Mouse (Mus musculus) erythroblast, adult 5-6 weeks (primary cell): Measurements from ENCODE around the gene Cdc6. TPM values are rescaled to one million over a fixed set of nuclear protein-coding genes. Genes with fewer than 3 reads are reported as not detected.

ENCODE experiments used
- ATAC-seq: replicated peaks from 2 replicates; pipeline ENCODE4 v1.8.0; 2016; ENCODE audit warnings: moderate number of reproducible peaks, mild to moderate bottlenecking, moderate TSS enrichment, inconsistent platforms; ENCODE audit not compliant: poor library complexity, low FRiP score, severe bottlenecking
- total RNA-seq, 2 experiments: library from RNA; stranded (forward) in 1 of 2; stranded (reverse) in 1 of 2; fragments of 150-400 nt in 1 of 2; fragments of 200-764, 138-1000 nt in 1 of 2; gene quantifications; 2 replicates each; pipeline versions ENCODE4 v1.2.3 to v1.2.4; 2015 to 2017; ENCODE audit warnings: low replicate concordance in 2 of 2

Gene Cdc6
- total RNA-seq, 2 experiments from 2014 or later, result 20.0 to 46.7 TPM

GRCm38 (mm10) chr11:98955707-98956235 lies 48.2 kb downstream of the Cdc6 start:
- no peak for ATAC-seq

DNA sequence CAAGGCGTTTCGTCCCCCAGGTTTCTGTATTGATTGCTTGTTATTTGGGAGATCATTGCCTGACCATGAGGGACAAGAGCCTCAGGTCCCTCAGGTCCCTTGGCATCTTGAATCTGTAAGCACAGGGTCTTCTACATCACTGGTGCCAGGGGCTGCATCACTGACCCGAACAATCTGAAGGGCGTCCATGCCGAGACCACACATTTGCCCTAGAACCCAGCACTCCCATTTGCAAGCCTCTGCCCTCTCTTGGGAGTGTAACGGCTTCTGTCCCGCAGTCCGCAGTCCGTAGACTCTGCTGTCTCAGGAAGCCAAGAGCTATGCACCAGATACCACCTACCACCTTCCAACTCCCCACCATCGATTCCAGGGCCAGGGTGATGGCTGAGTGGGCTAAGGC lies 48.7 kb downstream of the Cdc6 start:
- no peak for ATAC-seq

- ATAC-seq, result peak; percentile 81
These were observed 52.1 kb downstream of the Cdc6 start for GRCm38 (mm10) chr11:98959437-98960312.

DNA sequence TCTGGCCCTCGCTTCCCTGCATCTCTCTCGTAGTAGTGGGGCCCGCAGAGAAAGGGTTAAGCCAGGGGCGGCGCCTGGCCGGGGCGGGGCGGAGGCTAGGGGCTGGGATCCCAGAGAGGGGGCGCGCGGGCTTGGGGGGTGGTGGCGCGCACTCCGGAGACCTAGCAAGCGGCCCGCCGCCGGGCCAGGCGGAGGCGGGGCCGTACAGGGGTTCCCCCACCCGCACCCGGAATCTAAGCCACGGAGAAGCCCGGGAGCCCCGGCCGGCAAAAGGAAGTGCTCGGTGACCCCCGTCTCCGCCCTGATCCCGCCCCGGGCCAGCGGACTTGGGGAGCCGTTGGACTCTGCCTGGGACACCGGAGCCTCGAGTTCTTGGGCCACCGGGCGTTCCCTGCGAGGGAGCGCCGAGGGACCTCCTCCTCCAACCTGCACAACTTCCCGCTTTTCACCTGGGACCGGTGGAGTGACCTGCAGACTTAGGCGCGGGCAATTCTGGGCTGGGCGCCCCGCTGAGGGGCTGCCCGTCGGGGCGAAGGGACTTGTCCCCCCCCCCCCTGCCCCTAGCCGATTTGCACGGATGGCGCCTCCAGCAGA lies 52.8 kb downstream of the Cdc6 start:
- ATAC-seq, result no peak

DNA sequence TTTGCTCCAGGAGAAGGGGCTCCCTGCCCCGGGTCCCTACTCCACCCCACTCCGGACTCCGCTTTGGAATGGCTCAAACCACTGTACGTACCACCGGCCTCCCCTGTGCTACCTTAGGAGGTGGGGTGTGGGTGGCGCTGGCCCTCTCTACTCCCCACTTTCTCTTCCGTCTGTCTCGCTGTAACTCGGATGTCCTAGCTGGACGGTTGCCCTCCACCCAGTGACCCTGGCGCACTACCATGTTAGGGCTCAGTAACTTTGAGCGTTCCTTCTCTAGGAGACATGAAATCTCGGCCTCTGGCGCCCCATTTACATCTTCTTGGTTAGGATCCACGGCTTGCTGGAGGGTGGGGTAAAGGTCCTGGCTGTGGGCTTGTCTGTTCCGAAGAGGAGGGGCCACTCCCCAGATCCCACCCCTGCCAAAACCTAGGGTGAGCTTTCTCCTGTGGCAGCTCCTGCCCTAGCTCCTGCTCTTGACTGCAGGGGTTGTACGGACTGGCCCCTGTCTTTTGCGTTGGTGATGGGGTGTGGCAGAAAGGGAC lies 53.5 kb downstream of the Cdc6 start:
- no peak for ATAC-seq

- ATAC-seq, result no peak
These were observed 54.2 kb downstream of the Cdc6 start for GRCm38 (mm10) chr11:98961766-98962165.

DNA sequence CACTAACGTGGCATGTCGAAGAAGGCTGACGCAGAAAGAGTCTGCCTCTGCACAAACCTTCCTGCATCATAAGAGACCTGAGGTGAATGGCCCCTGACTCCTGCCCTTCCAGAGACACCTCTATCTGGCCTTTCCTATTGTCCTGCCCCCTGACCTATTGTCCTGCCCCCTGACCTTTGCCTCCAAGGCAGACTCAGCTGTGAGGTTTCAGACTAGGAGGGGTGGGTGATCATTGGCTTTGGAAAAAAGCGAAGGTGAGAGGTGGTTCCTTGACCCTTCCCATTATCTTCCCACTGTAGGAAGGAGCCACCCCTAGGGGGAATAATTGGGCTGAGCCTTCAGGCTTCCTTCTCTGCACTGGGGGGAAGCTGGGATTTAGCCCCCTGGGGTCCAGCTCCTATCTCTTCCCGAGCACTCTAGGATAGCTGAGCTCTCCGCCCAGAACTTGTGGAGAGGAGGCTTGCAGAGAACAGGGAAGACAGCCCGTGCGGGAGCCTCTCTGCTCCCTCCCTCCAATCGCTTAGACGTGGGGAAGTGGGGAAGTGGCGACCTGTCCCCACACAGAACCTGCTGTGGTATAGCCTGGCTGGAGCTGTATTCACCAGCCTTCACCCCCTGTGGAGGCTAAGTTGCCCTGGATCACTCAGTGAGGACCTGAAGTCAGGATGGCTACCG lies 55.0 kb downstream of the Cdc6 start:
- no peak for ATAC-seq

GRCm38 (mm10) chr11:98963191-98964021 lies 55.8 kb downstream of the Cdc6 start:
- ATAC-seq, result no peak

DNA sequence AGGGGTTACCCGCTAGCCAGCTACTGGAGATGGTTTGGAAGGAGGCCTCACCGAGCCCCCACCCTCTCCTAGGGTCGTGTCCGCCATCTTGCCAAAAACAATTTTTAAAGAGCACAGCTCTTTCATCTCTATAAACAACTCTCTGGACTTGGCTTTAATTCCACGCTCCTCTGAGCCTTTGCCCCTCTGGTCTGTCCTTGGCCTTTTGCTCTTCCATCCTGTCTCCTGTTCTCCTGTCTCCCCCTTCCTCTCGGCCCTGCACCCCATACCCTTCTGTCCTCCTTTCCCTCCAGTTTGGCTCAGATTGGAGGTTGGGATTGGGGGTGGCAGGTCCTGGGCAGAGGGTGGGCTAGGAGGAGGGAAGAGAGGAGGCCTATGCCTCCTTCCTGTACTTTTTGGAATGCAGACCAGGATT lies 56.6 kb downstream of the Cdc6 start:
- no peak for ATAC-seq

DNA sequence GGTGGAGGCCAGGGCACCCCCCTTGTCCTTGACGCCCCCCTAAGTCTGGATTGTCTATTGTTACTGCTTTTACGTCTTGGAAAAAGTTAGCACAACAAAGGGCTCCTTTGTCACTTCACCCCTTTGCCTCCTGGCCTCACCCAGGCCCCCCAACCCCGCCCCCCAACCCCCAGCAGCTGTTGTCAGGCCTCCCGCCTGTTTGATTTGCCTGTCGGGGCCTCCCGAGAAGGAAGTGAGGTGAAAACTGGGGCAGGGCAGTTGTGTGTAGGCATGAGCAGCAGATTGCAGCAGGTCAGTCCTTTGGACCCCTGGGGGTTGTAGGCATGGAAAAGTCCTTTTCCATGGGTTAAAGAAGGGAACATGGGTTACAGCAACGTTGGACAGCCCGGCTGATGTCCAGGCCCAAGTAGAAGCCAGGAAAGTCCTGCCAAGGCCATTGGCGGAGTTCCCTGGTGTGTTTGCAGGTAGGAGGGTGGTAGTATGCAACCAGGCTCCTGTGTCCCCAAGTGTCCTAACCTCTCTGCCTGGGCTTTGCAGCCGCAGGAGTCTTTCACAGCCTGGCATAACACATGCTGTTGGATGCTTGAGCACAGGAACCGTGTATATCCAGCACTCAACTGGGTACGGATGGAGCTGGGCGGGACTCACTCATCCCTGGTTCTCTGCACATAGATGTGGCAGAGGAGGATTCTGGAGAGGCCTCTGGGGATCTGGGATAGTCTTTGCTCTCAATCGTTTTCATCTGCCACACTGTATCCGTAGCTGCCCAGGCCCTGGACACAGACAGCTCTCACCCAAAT lies 57.2 kb downstream of the Cdc6 start:
- ATAC-seq, result no peak

DNA sequence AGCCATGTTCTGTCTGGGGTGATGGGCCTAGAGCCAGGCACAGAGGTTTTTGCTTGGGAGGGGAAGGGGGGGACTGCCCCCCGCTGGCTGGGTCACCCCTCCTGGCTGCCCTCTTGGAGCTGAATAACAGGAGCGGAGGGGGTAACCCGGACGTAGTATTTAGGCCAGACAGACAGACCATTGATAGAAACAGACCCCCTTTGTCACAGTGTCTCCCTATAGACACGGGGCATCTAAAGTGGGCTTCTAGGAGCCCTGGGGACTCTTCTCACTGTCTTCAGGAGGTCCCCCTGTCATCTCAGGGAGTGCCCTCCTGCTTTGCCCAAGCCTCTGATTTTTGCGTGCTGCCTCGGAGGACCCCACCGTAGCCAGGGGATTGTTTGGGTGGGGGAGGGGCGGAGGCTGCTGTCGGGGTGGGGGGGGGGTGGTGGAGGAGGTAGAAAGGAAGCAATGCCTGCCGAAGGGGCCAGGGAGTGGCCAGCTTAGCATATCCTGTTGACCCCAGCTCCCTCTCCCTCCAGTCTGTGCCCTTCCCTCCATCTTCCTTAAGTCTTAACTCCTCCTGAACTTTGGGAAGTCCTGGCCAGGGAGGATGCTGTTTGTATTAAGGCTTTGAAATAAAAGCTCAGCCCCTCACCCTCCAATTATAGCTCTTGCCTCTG lies 57.9 kb downstream of the Cdc6 start:
- no peak for ATAC-seq

GRCm38 (mm10) chr11:98966499-98967141 lies 59.0 kb downstream of the Cdc6 start:
- no peak for ATAC-seq

DNA sequence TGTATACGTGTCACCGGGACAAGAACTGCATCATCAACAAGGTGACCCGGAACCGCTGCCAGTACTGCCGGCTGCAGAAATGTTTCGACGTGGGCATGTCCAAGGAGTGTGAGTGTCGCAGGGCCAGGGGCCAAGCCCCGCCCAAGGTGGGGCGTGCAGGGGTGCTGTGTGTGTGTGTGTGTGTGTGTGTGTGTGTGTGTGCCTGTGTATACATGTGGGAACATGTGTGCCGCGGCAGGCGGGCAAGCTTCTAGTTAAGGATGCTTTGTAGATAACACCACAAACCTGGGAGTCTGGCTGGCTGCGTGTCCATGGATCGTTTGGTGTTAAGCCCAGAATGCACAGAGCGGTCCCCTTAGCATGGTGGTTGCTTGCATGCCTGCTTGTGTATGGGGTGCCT lies 60.5 kb downstream of the Cdc6 start:
- ATAC-seq, result no peak

DNA sequence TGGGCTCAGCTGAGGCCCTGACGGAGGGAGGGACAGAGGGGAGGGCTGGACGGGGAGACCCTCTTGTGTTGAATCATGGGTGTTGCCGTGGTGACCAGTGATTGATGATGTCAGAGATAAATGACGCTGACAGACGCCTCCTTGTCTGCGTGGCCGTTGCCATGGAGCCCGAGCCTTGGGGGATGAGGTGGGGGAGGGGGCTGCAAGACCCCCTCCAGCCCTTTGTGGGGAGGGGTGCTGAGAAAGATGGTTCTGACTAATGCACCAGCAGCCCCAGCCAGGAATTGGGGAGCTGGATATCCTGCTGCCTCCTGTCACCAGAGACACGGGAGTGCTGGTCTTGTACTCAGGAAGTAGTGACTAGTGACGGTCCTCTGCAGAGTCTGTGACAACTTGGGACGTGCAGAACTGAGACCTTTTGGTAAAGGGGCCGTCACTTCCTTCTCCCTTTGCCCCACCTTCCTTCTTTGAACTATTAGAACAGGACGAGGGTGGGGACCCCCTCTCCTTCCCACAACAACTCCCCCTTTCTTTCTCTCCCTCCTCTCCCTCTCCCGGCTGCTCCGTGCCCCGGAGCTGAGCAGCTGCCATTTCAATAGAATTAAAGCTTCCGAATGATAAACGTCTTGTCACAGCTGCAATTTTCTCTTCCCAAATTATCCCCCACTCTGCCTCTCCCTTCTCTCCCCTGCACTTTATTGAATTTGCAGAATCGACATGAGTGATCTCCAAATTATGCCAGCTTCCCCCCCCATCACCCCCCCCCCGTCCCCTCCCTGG lies 61.3 kb downstream of the Cdc6 start:
- no peak for ATAC-seq

DNA sequence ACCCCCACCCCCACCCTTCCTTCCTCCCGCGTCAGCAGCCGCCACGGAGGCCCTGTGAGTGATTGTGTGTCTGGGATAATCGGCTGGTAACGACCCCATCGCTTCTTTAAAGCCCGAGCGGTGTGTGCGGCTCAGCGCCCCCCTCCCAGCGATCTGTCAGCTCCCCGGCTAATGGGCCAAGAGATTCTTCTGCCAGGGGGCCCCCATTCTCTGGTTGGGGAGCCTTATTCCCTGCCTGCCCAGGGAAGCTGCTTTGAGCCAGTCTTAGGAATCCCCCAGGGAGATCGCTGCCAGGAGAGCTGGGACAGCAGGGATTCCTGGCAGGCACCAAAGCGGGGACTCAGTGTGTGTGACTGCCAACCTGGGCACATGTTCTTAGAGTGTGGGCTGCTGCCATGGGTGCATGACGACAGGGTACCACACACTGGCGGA lies 61.9 kb downstream of the Cdc6 start:
- ATAC-seq, result no peak

DNA sequence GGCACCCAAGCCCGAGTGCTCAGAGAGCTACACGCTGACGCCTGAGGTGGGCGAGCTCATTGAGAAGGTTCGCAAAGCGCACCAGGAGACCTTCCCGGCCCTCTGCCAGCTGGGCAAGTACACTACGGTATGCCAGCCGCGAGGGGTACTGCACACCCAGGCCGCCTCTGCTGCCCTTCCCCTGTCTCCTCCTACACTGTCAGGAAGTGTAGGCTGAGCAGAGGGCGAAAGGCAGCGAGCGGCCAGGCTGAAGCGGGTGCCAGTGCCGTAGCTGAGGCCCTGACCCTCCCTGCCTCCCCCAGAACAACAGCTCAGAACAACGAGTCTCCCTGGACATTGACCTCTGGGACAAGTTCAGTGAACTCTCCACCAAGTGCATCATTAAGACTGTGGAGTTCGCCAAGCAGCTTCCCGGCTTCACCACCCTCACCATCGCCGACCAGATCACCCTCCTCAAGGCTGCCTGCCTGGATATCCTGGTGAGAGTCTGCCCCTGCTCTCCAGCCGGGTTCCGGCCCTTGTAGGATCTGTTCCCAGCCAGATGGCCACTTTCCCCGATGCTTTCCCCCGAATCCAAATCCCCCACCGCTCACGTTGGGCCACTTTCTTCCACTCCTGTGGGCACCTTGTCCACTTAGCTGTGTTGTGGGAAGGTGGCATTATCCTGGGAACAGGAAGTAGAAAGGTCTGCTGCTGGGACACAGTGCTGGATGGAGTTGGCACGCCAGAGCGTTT lies 62.8 kb downstream of the Cdc6 start:
- no peak for ATAC-seq
